Comparison of ENCODE assay signal across 9 mouse cellular contexts in the genomic region with DNA sequence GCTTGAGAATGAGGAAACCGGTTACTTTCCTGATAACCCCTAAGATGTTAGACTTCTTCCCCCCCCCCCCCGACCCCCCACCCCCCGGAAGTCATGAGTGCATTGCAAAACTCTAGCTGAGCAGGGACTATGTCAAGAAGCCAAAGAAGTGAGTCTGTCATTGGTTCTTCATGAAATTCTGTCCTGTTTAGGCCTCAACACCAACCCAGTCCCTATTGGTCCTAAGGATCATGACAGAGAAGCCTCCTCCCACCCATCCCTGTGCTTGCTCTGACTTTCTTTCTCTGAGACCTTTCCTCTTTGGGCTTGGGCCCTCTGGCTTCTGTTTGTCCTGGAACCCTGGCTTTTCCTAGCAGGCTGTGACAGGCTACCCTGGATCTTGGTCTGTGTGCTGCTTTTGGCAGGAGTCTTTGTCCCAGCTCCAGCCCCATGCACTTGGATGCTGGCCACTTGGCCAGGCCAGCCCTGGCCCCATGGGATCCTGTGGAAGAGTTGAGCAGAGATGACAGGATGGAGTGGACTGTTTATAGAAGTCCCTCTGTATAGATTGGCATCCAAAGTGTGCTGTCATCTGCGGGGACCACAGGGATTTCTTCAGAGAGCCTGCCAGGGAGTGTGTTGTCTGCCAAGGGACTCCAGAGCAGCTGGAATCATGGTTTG. TPM values are rescaled to one million over a fixed set of nuclear protein-coding genes. Genes with fewer than 3 reads are reported as not detected.
DNase-seq lines count a peak whose midpoint lies in the region; ATAC-seq and TF ChIP-seq lines count a peak whose summit lies in the region.
"Had no signal": no experiment of that assay in that cellular context is flagged by ENCODE, and none has a peak within 500 bp of the region (broad histone marks: within the 10 kb centered on the region; RNA-seq: fewer than 3 reads in every experiment).

No protein-coding gene starts in this region.

- TF ChIP-seq EP300 in lung, postnatal 0 days (IDR thresholded peaks at IDR 0.05), result no peak

- H3K36me3 ChIP-seq in hindbrain, embryonic 13.5 days, result no peaks in the 10 kb centered on the region
- H3K36me3 ChIP-seq in hindbrain, embryonic 11.5 days (ENCODE audit: control insufficient read depth, insufficient read depth, low read length), result no peaks in the 10 kb centered on the region
- no peaks in the 10 kb centered on the region for H3K36me3 ChIP-seq in kidney, embryonic 16.5 days (ENCODE audit: insufficient read depth, low read length)
- H3K36me3 ChIP-seq in lung, postnatal 0 days (ENCODE audit: insufficient read depth, low read length), result no peaks in the 10 kb centered on the region
- no peaks in the 10 kb centered on the region for H3K36me3 ChIP-seq in stomach, embryonic 15.5 days

- no peak overlapping the region for H3K27ac ChIP-seq in hindbrain, embryonic 13.5 days
- H3K27ac ChIP-seq in hindbrain, embryonic 11.5 days (ENCODE audit: low read depth, low read length), result no peak overlapping the region
- no peak overlapping the region for H3K27ac ChIP-seq in cerebellum, adult 2 months (ENCODE audit: insufficient read depth, low read length)
- no peak overlapping the region for H3K27ac ChIP-seq in kidney, embryonic 16.5 days (ENCODE audit: low read length)
- peak overlapping the region; percentile 20; the same call in 1 of the 2 replicates for H3K27ac ChIP-seq in lung, postnatal 0 days (ENCODE audit: low read length)
- H3K27ac ChIP-seq in stomach, embryonic 15.5 days, result no peak overlapping the region

- whole genome bisulfite sequencing in hindbrain, embryonic 13.5 days, result 79% methylated on average over 2 of the region's 4 CpGs
- 79% methylated on average over 3 of the region's 4 CpGs for WGBS in hindbrain, embryonic 11.5 days
- WGBS in cerebellum, adult 2 months, result 25% methylated on average over 4 of the region's 4 CpGs
- 64% methylated on average over 3 of the region's 4 CpGs for WGBS in kidney, embryonic 16.5 days
- 34% methylated on average over 4 of the region's 4 CpGs for WGBS in lung, postnatal 0 days
- WGBS in stomach, embryonic 15.5 days, result 54% methylated on average over 4 of the region's 4 CpGs

- no peaks in the 10 kb centered on the region for H3K4me1 ChIP-seq in hindbrain, embryonic 13.5 days (replicated peaks)
- no peaks in the 10 kb centered on the region for H3K4me1 ChIP-seq in hindbrain, embryonic 11.5 days (replicated peaks; ENCODE audit: control insufficient read depth, insufficient read depth, low read length)
- peaks cover 3% of the 10 kb centered on the region; the same call in 1 of the 2 replicates for H3K4me1 ChIP-seq in cerebellum, adult 2 months (ENCODE audit: control insufficient read depth, insufficient read depth, low read length)
- H3K4me1 ChIP-seq in kidney, embryonic 16.5 days (ENCODE audit: insufficient read depth, low read length), result no peaks in the 10 kb centered on the region
- peaks cover 3% of the 10 kb centered on the region; the same call in 1 of the 2 replicates for H3K4me1 ChIP-seq in lung, postnatal 0 days (ENCODE audit: insufficient read depth, low read depth, low read length)
- H3K4me1 ChIP-seq in stomach, embryonic 15.5 days, result peaks cover 4% of the 10 kb centered on the region; the same call in 1 of the 2 replicates

- no peak overlapping the region for H3K4me2 ChIP-seq in hindbrain, embryonic 13.5 days
- no peak overlapping the region for H3K4me2 ChIP-seq in hindbrain, embryonic 11.5 days (replicated peaks; ENCODE audit: low read depth, low read length)
- H3K4me2 ChIP-seq in kidney, embryonic 16.5 days (replicated peaks; ENCODE audit: low read depth, low read length), result no peak overlapping the region
- no peak overlapping the region for H3K4me2 ChIP-seq in lung, postnatal 0 days (replicated peaks; ENCODE audit: low read depth, low read length)
- H3K4me2 ChIP-seq in stomach, embryonic 15.5 days, result no peak overlapping the region

- H3K27me3 ChIP-seq in hindbrain, embryonic 13.5 days, result no peaks in the 10 kb centered on the region
- H3K27me3 ChIP-seq in hindbrain, embryonic 11.5 days (ENCODE audit: control insufficient read depth, insufficient read depth, low read length), result no peaks in the 10 kb centered on the region
- no peaks in the 10 kb centered on the region for H3K27me3 ChIP-seq in cerebellum, adult 2 months (ENCODE audit: control insufficient read depth, insufficient read depth, low read length)
- no peaks in the 10 kb centered on the region for H3K27me3 ChIP-seq in kidney, embryonic 16.5 days (ENCODE audit: insufficient read depth, low read length)
- H3K27me3 ChIP-seq in lung, postnatal 0 days (replicated peaks; ENCODE audit: insufficient read depth, low read length), result no peaks in the 10 kb centered on the region
- H3K27me3 ChIP-seq in stomach, embryonic 15.5 days (replicated peaks), result no peaks in the 10 kb centered on the region

- TF ChIP-seq CTCF in cerebellum, adult 2 months (IDR thresholded peaks at IDR 0.05; ENCODE audit: borderline replicate concordance, insufficient read depth, low read depth, low read length), result no peak
- TF ChIP-seq CTCF in lung, postnatal 0 days (IDR thresholded peaks at IDR 0.05), result no peak

- H3K9ac ChIP-seq in hindbrain, embryonic 13.5 days, result no peak overlapping the region
- H3K9ac ChIP-seq in hindbrain, embryonic 11.5 days (ENCODE audit: low read depth, low read length), result no peak overlapping the region
- no peak overlapping the region for H3K9ac ChIP-seq in kidney, embryonic 16.5 days (replicated peaks; ENCODE audit: low read length)
- H3K9ac ChIP-seq in lung, postnatal 0 days (replicated peaks; ENCODE audit: low read depth), result no peak overlapping the region
- H3K9ac ChIP-seq in stomach, embryonic 15.5 days, result no peak overlapping the region

- TF ChIP-seq POLR2A in cerebellum, adult 2 months (IDR thresholded peaks at IDR 0.05; ENCODE audit: borderline replicate concordance, insufficient read depth, low read length), result no peak

- no peak for DNase-seq in hindbrain, embryonic 11.5 days (ENCODE audit: low spot score)
- DNase-seq in cerebellum, adult 2 months, result peak; percentile 91 to 95
- peak; percentile 75 to 82 for DNase-seq in gastrocnemius, postnatal 4 days (ENCODE audit: low spot score in 2 of 2)
- DNase-seq in lung, postnatal 0 days (ENCODE audit: low spot score), result peak; percentile 77
- no peak for DNase-seq in spleen, postnatal 4 days (ENCODE audit: low spot score in 2 of 2)

- peak; percentile 57 for ATAC-seq in hindbrain, embryonic 13.5 days (ENCODE audit: low FRiP score)
- no peak for ATAC-seq in hindbrain, embryonic 11.5 days (ENCODE audit: low FRiP score)
- peak; percentile 76 for ATAC-seq in kidney, embryonic 16.5 days (ENCODE audit: low FRiP score, low TSS enrichment)
- peak; percentile 91 for ATAC-seq in lung, postnatal 0 days
- peak; percentile 58; the same call in 1 of the 2 replicates for ATAC-seq in stomach, embryonic 15.5 days (ENCODE audit: insufficient read depth, low FRiP score, low read depth)

- H3K4me3 ChIP-seq in hindbrain, embryonic 13.5 days, result no peak overlapping the region
- no peak overlapping the region for H3K4me3 ChIP-seq in hindbrain, embryonic 11.5 days (ENCODE audit: low read depth, low read length)
- no peak overlapping the region for H3K4me3 ChIP-seq in cerebellum, adult 2 months (replicated peaks; ENCODE audit: insufficient read depth, low read depth, low read length)
- no peak overlapping the region for H3K4me3 ChIP-seq in kidney, embryonic 16.5 days (ENCODE audit: low read length)
- H3K4me3 ChIP-seq in lung, postnatal 0 days (ENCODE audit: low read depth, low read length), result no peak overlapping the region
- no peak overlapping the region for H3K4me3 ChIP-seq in stomach, embryonic 15.5 days (replicated peaks)

- H3K9me3 ChIP-seq in hindbrain, embryonic 13.5 days, result no peaks in the 10 kb centered on the region
- no peaks in the 10 kb centered on the region for H3K9me3 ChIP-seq in hindbrain, embryonic 11.5 days (ENCODE audit: control insufficient read depth, low read length)
- H3K9me3 ChIP-seq in kidney, embryonic 16.5 days (ENCODE audit: low read length), result no peaks in the 10 kb centered on the region
- no peaks in the 10 kb centered on the region for H3K9me3 ChIP-seq in lung, postnatal 0 days (ENCODE audit: low read length)
- H3K9me3 ChIP-seq in stomach, embryonic 15.5 days, result no peaks in the 10 kb centered on the region

RNA-seq across cellular contexts. Expression of gene Acoxl, which starts 15.8 kb away (rescaled TPM):
- 0.21 TPM in 1 of 2 replicates, not detected in the other for polyA plus RNA-seq in hindbrain, embryonic 13.5 days (2015; fragmentation: Nextera tagmentation; extraction: Ambion mirVana)
- polyA plus RNA-seq in hindbrain, embryonic 11.5 days (2014; fragmentation: Nextera tagmentation; extraction: Ambion mirVana), result 0.14 TPM in 1 of 2 replicates, not detected in the other
- not detected in 2 replicates for polyA plus RNA-seq in cerebellum, adult 2 months (2012; rRNA removed)
- under 1 TPM; 0.21 to 0.47 TPM for total RNA-seq in gastrocnemius, postnatal 4 days (2021)
- 0.78 and 0.95 TPM in 2 replicates for polyA plus RNA-seq in kidney, embryonic 16.5 days (2015; fragmentation: Nextera tagmentation; extraction: Ambion mirVana)
- polyA plus RNA-seq in lung, postnatal 0 days (2015; fragmentation: Nextera tagmentation; extraction: Ambion mirVana), result 16.1 and 17.0 TPM in 2 replicates
- polyA plus RNA-seq in stomach, embryonic 15.5 days (2015; fragmentation: Nextera tagmentation; extraction: Ambion mirVana), result 0.19 and 0.22 TPM in 2 replicates
- polyA plus RNA-seq: cortical plate, adult 2 months had no signal

RNA-seq across cellular contexts. Expression of gene Bub1, which starts 22.8 kb away (rescaled TPM):
- 13.2 and 14.4 TPM in 2 replicates for polyA plus RNA-seq in hindbrain, embryonic 13.5 days (2015; fragmentation: Nextera tagmentation; extraction: Ambion mirVana)
- polyA plus RNA-seq in hindbrain, embryonic 11.5 days (2014; fragmentation: Nextera tagmentation; extraction: Ambion mirVana), result 33.5 and 34.8 TPM in 2 replicates
- polyA plus RNA-seq in cerebellum, adult 2 months (2012; rRNA removed), result 0.14 and 0.15 TPM in 2 replicates
- total RNA-seq in gastrocnemius, postnatal 4 days (2021), result 10 to 100 TPM; 10.1 to 10.6 TPM
- polyA plus RNA-seq in kidney, embryonic 16.5 days (2015; fragmentation: Nextera tagmentation; extraction: Ambion mirVana), result 56.4 and 61.7 TPM in 2 replicates
- 1.4 and 2.6 TPM in 2 replicates for polyA plus RNA-seq in lung, postnatal 0 days (2015; fragmentation: Nextera tagmentation; extraction: Ambion mirVana)
- 36.9 and 45.5 TPM in 2 replicates for polyA plus RNA-seq in stomach, embryonic 15.5 days (2015; fragmentation: Nextera tagmentation; extraction: Ambion mirVana)

Comparison
In these comparisons a context has a peak if more than half of its experiments do, and no peak if none do; other contexts are left out.
1. DNase-seq: peak in cerebellum, adult 2 months (2 of 2), gastrocnemius, postnatal 4 days (2 of 2) and lung, postnatal 0 days (single experiment); none in hindbrain, embryonic 11.5 days (single experiment) and spleen, postnatal 4 days (0 of 2).